Mouse (Mus musculus): ENCODE data around the gene Gmppa.

Gene Gmppa

DNA sequence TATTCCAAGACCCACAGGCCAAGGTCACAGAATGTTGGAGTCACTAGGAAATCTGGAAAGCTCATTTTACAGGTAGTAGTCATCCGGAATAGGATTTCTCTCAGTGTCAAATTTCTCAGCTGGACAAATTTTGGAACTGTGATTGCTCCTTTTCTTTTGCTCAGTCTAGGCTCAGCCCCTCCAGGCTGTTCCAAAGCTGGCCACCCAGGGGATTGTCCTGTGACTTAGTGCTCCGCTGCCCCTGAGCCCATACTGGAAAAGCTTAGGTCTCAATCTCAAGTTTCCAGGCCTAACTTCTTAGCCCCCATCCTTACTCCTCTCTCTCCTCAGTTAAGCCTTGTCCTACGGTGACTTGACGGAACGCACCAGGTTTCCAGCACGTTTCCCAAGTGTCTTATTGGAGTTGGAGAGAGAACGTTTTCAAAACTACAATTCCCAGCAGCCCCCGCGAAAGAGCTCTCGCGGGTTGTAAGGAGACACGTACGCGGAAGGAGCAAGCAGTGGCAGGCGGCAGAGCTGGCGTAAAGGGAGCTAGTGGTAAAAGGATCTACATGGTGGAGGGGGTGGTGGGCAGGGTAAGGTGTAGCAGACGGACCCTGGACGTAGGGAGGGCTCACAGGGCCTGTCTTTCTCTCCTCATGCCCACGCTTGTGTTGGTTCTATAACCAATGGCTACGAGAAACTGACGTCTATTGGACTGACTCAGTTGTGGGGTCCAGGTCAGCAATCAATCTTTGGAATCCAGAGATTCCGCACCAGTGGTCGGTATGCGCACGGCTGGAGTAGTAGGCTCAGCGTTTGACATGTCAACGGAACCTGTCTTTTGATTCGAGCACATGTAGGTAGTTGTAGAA, at the start of gene Gmppa:
Gmppa (plus strand) TSS at position 456 of the 854 bp plus-strand sequence.
- peak; percentile 37 for DNase-seq (ENCODE audit: low spot score)

DNA sequence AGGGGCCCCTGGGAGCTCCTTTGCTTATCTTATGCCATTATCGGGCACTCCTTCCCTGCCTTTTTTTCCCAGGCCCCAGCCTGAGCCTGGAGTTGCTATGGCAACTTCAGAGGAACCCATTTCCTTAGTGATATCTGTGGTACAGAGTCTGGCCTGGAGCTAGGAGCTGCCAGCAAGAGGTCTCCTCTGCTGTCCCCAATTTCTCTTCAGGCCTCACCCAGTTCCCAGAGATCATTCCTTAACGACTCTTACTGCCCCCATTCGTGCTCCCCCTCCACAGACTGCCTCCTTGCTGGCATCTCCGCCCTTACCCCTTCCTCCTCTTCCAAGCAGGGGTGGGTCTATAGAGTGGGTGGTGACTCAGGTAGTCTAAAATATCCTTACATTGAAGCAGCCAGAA, 49.6 kb upstream of the Gmppa start:
- DNase-seq (ENCODE audit: low spot score) = no peak

DNA sequence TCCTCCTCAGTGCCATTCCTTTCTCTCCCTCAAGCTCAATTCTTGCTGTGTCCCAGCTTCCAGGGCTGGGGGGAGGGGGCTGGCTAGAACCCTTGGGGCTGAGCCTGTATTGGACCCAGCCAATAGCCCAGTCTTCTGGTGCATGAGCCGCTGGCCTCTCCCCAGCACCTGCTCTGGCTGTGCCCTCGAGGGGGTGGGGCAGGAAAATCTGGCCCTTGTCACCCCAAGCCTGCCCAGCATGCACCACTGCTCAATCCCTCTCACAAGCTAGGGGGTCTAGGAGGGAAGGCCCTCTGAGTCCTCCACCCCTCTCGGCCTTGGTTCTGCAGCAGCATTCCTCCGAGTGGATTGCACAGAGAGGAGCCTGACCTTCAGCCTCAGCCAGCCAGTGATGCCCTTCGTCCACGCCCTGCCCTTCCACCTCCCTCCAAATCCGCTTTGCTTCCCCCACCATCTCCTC, 48.2 kb upstream of the Gmppa start:
- DNase-seq (ENCODE audit: low spot score) = no peak

DNA sequence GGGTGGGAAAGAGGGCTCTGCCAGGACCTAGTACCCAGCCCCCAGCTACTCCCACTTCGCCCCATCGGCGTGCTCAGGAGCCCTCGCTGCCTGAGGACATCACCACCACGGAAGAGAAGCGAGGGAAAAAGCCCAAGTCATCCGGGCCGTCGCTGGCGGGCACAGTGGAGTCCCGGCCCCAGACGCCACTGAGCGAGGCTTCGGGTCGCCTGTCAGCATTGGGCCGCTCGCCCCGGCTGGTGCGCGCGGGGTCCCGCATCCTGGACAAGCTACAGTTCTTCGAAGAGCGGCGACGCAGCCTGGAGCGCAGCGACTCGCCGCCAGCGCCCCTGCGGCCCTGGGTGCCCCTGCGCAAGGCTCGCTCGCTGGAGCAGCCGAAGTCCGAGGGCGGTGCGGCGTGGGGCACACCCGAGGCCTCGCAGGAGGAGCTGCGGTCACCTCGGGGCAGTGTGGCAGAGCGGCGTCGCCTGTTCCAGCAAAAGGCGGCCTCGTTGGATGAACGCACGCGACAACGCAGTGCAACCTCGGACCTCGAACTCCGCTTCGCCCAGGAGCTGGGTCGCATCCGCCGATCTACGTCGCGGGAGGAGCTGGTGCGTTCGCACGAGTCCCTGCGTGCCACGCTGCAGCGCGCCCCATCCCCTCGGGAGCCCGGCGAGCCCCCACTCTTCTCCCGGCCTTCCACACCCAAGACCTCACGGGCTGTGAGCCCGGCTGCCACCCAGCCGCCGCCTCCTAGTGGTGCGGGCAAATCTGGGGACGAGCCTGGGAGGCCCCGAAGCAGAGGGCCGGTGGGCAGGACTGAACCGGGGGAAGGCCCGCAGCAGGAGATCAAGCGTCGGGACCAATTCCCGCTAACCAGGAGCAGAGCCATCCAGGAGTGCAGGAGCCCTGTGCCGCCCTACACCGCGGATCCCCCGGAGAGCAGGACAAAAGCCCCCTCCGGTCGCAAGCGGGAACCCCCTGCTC, 47.5 kb upstream of the Gmppa start:
- no peak for DNase-seq (ENCODE audit: low spot score)

DNA sequence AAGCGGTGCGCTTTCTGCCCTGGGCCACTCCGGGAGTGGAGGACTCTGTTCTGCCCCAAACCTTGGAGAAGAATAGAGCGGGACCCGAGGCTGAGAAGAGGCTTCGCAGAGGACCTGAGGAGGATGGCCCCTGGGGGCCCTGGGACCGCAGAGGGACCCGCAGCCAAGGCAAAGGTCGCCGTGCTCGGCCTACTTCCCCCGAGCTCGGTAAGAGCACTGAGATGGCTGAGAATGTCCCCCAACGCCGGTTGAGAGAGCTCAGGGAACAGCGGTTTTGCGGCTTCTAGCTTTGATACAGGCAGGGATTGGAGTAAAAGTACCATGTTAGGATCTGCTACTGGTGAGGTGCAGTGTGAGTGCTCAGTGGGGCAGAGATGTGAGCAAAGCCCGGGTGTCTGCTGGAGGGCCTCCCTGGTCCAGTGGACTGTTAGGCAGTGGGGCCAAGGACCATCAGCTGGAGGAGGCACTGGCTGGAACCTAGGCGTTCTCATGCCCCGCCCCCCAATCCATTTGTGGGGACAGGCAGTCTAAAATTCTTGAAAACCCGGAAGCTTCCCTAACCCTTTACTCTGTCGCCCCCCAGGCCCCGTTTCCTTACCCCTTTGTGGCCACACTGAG, 46.7 kb upstream of the Gmppa start:
- no peak for DNase-seq (ENCODE audit: low spot score)

DNA sequence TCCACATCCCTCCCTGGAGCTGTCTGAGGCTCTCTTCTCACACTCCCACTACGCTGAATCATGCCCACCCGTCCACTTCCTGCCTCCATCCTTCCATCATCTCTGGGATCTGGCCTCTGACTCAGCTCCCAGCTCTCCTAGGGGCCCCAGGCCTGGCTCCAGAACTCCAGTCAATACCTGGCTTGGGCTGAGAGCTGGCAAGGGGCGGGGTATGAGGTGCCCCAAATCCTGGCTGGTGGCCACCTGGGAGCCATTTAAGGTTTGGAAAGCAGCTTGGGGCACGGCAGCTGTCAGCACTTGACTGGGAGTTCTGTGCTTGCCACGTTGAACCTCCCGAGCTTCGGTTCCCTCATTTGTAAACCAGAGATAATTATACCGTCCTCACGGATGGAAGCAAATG, 42.6 kb upstream of the Gmppa start:
- no peak for DNase-seq (ENCODE audit: low spot score)

DNA sequence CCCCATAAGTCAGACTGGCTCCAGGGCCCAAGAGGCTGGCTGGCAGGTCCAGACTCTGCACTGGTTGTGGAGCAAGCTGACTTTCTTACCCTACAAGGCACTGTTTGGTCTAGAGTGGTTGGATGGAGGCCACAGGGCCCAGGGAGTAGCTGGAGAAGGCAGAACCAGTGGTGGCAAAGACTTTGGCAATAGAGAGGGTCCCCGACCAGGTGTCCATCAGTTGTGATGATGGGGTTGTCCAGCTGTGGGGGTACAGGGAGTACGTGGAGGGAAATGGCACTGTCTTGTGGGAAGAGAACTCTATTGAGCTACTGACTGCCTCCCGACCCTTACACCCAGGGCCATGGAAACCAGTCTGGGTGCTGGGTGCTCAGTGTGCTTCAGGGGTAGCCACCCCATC, 41.9 kb upstream of the Gmppa start:
- DNase-seq (ENCODE audit: low spot score) = no peak

DNA sequence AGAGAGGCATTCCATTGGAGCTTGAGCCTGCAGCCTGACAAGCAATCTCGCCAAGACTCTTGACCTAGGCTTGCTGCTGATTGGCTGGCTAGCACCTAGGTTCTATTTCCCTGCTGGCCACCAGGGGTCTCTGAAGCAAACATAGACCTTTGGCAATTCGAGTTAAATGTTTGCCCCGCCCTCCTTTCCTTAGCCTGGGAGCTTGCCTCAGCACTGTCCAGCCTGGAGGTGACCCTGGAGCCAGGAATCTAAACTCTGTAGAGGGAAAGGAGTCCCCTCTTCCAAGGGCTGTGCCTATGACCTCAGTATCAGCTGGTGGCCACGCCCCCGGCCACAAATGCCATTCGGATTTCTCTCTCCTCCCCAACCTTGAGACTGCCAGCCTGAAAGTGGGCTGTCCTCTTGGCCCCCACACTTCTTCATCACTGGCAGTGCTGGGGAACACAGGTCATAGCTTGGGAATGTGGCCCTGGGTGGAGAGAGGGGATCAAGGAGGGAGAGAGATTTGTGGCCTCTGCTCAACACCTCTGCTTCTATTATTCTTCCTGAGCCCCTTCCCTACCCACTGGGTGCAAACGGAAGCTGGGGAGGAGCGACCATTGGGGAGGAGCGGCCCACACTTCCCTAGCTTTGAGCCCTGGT, 36.8 kb upstream of the Gmppa start:
- DNase-seq (ENCODE audit: low spot score) = no peak

DNA sequence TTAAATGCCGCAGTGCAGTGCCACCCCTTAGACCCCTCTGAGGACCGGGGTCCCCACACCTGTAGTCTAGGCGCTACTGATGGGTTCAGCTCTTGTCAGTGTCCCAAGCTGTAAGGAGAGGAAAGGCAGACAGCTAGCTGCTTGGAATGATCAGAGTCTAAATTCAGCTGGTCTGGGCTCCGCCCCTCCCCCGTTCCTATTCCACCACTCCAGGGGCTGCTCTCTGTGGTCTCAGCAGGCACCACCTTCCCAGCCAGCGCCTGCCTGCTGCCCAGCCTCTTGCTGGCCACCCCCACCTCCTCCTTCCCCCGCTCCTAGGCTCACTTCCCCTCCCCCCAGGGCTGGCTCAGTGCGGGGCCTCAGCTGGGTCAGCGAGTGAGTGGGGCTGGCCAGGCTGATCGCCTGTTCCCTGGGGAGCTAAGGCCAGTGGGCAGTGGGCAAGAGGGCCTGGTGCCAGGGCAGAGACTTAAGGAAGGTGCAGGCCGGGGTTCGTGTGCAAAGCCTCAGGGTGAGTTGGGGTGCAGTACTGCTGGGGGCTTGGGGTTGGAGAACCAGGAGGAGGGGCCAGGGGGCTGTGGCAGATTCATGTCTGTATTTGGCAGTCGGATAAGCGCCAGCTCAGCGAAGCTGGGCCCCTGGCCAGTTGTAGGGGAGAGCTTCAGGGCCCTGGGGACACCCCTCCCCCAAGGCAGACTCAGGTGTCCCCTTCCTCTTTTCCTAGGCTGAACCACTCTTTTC, 35.8 kb upstream of the Gmppa start:
- no peak for DNase-seq (ENCODE audit: low spot score)

DNA sequence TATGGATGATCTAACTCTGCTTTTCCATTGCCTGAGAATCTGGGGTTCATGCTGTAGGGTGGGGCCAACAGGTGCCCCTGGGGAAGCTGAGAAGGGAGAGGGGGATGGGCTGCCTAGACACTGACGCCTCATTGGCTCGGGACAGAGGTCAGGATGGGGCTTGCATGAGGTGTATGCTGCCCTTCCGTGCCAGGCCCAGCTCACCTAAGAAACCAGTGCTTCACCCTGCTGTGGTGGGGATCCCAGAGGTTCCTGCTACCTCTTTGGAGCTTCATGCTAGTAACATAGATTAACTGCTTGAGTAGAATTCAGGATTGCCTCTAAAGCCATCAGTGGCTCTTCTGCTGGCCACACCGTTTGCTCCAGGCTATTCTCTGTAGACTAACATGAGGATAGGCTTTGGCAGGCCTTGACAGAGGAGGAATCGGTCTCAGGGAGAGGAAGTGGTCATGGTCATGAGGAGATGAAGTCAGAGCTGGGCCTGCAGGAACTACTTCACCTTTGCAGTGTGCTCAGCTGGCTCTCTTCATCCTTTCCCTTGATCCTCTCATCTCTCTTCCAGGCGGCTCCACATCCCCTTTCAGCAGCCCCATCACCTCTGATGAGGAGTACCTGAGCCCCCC, 35.1 kb upstream of the Gmppa start:
- DNase-seq (ENCODE audit: low spot score) = no peak

DNA sequence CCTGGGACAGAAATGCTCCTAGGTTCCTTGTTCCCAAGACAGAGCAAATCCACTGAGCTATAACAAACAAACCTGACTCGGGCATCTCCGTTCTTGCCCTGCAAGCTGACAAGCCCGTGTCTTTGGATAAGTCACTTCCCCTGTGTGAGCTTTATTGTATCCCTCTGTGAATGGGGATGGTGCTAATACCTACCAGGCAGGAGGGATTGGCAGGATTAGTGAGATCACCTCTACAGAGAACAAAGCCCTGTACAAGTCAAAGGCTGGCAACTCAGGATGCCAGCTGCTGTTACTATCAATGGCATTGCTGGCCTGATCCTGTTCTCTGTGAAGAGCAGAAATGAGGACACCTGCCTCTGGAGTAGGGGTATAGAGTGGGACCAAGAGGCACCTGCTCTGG, 30.2 kb upstream of the Gmppa start:
- DNase-seq (ENCODE audit: low spot score) = no peak

DNA sequence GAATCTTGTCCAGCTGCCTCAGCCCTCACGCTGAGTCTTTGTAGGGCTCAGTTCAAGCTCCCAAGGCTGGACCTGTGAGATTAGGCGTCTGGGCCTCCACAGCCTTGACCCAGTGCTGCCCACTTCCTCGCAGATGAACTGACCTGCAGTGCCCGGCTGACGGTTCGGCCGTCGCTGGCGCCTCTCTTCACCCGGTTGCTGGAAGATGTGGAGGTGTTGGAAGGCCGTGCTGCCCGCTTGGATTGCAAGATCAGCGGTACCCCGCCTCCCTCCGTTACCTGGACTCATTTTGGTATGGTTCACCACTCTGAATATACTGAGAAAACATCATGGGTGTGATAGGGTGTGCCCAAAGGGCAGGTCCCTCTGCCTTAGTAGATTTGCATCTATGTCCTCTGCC, 29.6 kb upstream of the Gmppa start:
- DNase-seq (ENCODE audit: low spot score) = no peak

DNA sequence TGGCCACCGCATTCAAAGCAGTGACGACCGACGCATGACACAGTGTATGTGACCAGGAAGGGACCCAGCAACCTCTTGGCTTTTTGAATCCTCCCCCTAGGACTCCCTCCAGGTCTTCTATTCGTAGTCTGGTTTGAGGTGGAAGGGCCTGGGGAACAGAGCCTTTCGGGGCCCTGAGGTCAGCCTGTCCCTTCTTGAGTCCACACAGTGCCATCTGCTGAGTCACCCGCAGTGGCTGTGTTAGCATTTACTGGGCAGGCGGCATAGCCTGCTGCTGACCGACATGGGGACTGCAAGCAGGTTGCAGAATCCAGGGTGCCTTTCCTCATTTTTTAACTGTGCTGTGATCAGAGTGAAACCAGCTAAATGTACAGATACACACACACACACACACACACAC, 28.7 kb upstream of the Gmppa start:
- no peak for DNase-seq (ENCODE audit: low spot score)

DNA sequence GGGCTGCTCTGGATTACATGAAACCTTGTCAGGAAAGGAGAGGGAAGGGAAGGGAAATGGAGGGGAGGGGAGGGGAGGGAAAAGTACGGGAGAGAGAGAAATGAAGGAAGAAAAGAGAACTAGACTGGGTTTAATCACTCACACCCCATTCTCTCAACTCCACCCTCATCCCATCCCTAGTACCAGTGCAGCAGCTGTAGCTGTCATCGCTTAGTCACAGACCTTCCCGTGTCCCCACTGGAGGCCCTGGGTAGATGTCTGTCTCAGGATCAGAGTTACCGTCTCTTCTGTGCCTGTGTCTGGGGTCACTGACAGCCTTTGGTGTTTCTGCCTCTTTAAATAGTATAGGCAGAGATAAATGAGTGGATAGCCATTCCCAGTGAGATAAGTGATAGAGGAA, 27.5 kb upstream of the Gmppa start:
- no peak for DNase-seq (ENCODE audit: low spot score)

DNA sequence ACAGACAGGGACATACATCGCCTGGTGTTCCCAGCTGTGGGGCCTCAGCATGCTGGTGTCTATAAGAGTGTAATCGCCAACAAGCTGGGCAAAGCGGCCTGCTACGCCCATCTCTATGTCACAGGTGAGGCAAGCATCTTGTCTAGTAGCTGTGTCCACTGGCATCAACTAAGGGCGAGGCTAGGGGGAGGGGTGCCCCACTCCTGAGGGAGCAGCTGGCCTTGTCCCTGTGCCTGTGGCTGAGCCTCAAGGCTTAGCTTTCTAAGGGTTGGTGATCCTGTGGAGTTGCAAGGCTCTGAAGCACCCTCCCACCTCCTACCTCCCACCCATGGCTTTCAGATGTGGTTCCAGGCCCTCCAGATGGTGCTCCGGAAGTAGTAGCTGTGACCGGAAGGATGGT, 25.8 kb upstream of the Gmppa start:
- DNase-seq (ENCODE audit: low spot score) = no peak

DNA sequence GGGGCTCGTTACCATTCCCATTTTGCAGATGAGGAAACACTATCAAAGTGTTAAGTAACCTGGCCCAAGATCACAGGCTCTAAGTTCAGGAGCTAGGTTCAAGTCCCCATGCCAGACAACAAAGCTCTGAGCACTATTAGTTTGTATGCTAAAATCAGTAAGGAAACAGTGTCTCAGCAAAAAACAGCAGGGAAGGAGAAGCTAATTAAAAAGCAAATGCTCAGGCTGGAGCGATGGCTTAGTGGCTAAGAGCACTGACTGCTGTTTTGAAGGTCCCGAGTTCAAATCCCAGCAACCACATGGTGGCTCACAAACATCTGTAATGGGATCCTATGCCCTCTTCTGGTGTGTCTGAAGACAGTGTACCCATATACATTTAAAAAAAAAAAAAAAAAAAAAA, 23.5 kb upstream of the Gmppa start:
- no peak for DNase-seq (ENCODE audit: low spot score)

DNA sequence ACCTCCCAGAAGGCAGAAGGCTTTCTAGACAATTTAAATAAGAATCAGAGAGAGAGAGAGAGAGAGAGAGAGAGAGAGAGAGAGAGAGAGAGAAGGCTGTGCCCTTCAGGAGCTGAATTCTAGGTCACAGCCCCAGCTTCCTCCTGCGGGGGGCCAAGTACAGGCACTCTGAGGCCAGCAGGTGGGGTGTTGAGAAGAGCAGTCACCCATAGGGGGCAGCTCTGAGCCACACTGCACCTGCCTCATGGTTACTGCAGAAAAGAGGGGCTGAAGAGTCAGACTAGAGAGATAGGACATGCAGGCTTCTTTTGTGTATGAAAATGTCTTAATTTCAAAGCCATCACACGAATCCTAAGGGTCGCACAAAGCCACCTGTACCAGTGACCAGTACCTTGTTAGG, 22.0 kb upstream of the Gmppa start:
- no peak for DNase-seq (ENCODE audit: low spot score)

DNA sequence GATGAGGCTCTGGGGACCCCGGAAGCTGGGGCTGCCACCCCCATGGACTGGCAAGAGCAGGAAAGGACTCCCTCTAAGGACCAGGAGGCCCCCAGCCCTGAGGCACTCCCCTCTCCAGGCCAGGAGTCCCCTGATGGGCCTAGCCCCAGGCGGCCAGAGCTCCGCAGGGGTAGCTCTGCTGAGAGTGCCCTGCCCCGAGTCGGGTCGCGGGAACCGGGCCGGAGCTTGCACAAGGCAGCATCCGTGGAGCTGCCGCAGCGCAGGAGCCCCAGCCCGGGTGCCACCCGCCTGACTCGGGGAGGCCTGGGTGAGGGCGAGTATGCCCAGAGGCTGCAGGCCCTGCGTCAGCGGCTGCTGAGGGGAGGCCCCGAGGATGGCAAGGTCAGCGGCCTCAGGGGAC, 13.9 kb upstream of the Gmppa start:
- DNase-seq (ENCODE audit: low spot score) = no peak

DNA sequence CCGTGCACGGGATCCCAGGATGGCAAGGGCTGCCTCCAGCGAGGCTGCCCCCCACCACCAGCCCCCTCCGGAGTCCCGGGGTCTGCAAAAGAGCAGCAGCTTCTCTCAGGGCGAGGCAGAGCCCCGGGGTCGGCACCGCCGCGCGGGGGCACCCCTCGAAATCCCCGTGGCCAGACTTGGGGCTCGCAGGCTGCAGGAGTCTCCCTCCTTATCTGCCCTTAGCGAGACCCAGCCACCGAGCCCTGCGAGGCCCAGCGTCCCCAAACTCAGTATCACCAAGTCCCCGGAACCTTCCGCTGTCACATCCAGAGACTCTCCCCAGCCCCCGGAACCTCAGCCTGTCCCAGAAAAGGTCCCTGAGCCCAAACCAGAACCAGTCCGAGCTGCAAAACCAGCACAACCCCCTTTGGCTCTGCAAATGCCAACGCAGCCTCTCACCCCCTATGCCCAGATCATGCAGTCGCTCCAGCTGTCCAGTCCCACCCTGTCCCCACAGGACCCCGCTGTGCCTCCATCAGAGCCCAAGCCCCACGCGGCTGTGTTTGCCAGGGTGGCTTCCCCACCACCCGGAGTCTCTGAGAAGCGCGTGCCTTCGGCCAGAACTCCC, 13.4 kb upstream of the Gmppa start:
- DNase-seq (ENCODE audit: low spot score) = no peak

DNA sequence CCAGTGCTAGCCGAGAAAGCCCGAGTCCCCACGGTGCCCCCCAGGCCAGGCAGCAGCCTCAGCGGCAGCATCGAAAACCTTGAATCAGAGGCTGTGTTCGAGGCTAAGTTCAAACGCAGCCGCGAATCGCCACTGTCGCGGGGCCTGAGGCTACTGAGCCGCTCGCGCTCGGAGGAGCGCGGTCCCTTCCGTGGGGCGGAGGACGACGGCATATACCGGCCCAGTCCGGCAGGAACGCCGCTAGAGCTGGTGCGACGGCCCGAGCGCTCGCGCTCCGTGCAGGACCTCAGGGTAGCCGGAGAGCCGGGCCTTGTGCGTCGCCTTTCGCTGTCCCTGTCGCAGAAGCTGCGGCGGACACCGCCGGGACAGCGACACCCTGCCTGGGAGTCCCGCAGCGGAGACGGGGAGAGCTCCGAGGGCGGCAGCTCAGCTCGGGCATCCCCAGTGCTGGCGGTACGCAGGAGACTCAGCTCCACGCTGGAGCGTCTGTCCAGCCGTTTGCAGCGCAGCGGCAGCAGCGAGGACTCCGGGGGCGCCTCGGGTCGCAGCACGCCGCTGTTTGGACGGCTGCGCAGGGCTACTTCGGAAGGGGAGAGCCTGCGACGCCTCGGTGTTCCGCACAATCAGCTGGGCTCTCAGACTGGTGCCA, 12.8 kb upstream of the Gmppa start:
- no peak for DNase-seq (ENCODE audit: low spot score)

Measured in spleen, adult 12 weeks (tissue).